Mouse (Mus musculus): ENCODE data around the gene Gm5168. TPM values are rescaled to one million over a fixed set of nuclear protein-coding genes. Genes with fewer than 3 reads are reported as not detected.
"Not testable (repeated sequence)": the region's sequence is repeated elsewhere in the genome, so short reads cannot be mapped to it uniquely, and the experiment has no call there.

Gm5168 gene
- polyA plus RNA-seq (2015; fragmentation: Nextera tagmentation; extraction: Ambion mirVana), result not detected in 2 replicates

GRCm38 (mm10) chrX:26050941-26051340 is at the start of gene Gm5168:
Gm5168 (minus strand) TSS chrX:26051041.
- not testable (repeated sequence) for H3K27ac ChIP-seq; ATAC-seq; H3K4me2 ChIP-seq; H3K36me3 ChIP-seq (ENCODE audit: poor library complexity, severe bottlenecking); H3K9me3 ChIP-seq (replicated peaks); H3K9ac ChIP-seq; H3K4me1 ChIP-seq; H3K27me3 ChIP-seq; H3K4me3 ChIP-seq
- 100% methylated on average over 1 of the region's 3 CpGs for WGBS

Other genes starting within 250 kb of the Gm5168 start
- not detected in 2 replicates for gene Gm2012, start 180.3 kb upstream of the Gm5168 start, polyA plus RNA-seq (2015; fragmentation: Nextera tagmentation; extraction: Ambion mirVana)

Data from forebrain, embryonic 13.5 days (tissue).